Mouse (Mus musculus) CD4-positive, CD25-positive, alpha-beta regulatory T cell, adult 2 months (primary cell): ENCODE measurements around the gene Cux2.
A peak's percentile ranks its signal among the peaks of the same experiment; 100 is the strongest.

Source experiments
- DNase-seq: peaks from one replicate; pipeline ENCODE4 v3.0.0-alpha.2; 2012; ENCODE audit warnings: low read depth, low spot score

The Cux2 gene

GRCm38 (mm10) chr5:121922942-121923826 is 126.7 kb downstream of the Cux2 start:
- no peak for DNase-seq

- DNase-seq = no peak
Measured at GRCm38 (mm10) chr5:121919216-121919615, 130.7 kb downstream of the Cux2 start.

- DNase-seq = no peak
Measured at GRCm38 (mm10) chr5:121916813-121917212, 133.1 kb downstream of the Cux2 start.

- DNase-seq = no peak
Measured at GRCm38 (mm10) chr5:121913999-121914398, 135.9 kb downstream of the Cux2 start.

GRCm38 (mm10) chr5:121909226-121909985 is 140.5 kb downstream of the Cux2 start:
- DNase-seq = no peak

GRCm38 (mm10) chr5:121905671-121906070 is 144.2 kb downstream of the Cux2 start:
- DNase-seq = no peak

GRCm38 (mm10) chr5:121904799-121905198 is 145.1 kb downstream of the Cux2 start:
- no peak for DNase-seq

- DNase-seq = no peak
Measured at GRCm38 (mm10) chr5:121902809-121903745, 146.8 kb downstream of the Cux2 start.

- no peak for DNase-seq
Measured at GRCm38 (mm10) chr5:121895117-121895756, 154.7 kb downstream of the Cux2 start.

- no peak for DNase-seq
Measured at GRCm38 (mm10) chr5:121894647-121895046, 155.3 kb downstream of the Cux2 start.

GRCm38 (mm10) chr5:121893581-121893980 is 156.3 kb downstream of the Cux2 start:
- peak; percentile 21 for DNase-seq

GRCm38 (mm10) chr5:121892281-121892680 is 157.6 kb downstream of the Cux2 start:
- DNase-seq = no peak

- DNase-seq = no peak
Measured at GRCm38 (mm10) chr5:121890925-121891324, 159.0 kb downstream of the Cux2 start.

- DNase-seq = no peak
Measured at GRCm38 (mm10) chr5:121889819-121890362, 160.0 kb downstream of the Cux2 start.

- DNase-seq = no peak
Measured at GRCm38 (mm10) chr5:121889375-121889774, 160.5 kb downstream of the Cux2 start.

- no peak for DNase-seq
Measured at GRCm38 (mm10) chr5:121883356-121883755, 166.5 kb downstream of the Cux2 start.

GRCm38 (mm10) chr5:121879211-121879610 is 170.7 kb downstream of the Cux2 start:
- DNase-seq = peak; percentile 68

GRCm38 (mm10) chr5:121878703-121879102 is 171.2 kb downstream of the Cux2 start:
- DNase-seq = no peak

- no peak for DNase-seq
Measured at GRCm38 (mm10) chr5:121876901-121877300, 173.0 kb downstream of the Cux2 start.

GRCm38 (mm10) chr5:121875041-121875440 is 174.9 kb downstream of the Cux2 start:
- no peak for DNase-seq

- peak; percentile 69 for DNase-seq
Measured at GRCm38 (mm10) chr5:121872158-121872557, 177.7 kb downstream of the Cux2 start.
